Mouse (Mus musculus): ENCODE measurements around the gene Plxnb1.

DNA sequence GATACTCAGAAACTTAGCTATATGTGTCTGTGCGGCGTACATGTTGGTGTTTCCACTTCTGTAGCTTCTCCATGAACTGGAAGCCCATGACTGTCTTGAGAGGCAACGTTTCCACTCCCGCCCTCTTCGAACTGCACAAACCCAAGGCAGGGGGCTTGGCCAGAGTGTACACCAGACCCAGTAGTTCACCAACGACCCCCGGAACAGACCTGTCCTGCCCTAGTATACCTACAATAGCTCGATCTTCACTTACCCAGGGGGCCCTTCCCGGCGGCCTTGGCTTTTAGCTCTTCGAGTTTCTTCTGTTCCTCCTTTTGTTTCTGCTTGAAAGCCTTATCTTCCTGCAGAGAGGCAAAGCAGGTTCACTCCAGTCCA, 13.5 kb upstream of the Plxnb1 start:
- no peak for TF ChIP-seq CTCF (IDR thresholded peaks at IDR 0.05; ENCODE audit: low read depth)
- TF ChIP-seq EP300 (optimal IDR thresholded peaks at IDR 0.05), result no peak
